ENCODE assay signal across 25 mouse cellular contexts in genomic region chr3:37377926-37378325, GRCm38 (mm10). TPM values are rescaled to one million over a fixed set of nuclear protein-coding genes. Genes with fewer than 3 reads are reported as not detected.
A peak's percentile ranks its signal among the peaks of the same experiment; 100 is the strongest.
DNase-seq lines count a peak whose midpoint lies in the region; ATAC-seq and TF ChIP-seq lines count a peak whose summit lies in the region.
"Had no signal": no experiment of that assay in that cellular context is flagged by ENCODE, and none has a peak within 500 bp of the region (broad histone marks: within the 10 kb centered on the region; RNA-seq: fewer than 3 reads in every experiment).

No protein-coding gene starts in this region.

- H3K36me3 ChIP-seq in heart, embryonic 11.5 days (ENCODE audit: control insufficient read depth, insufficient read depth, low read length): no peaks in the 10 kb centered on the region
- H3K36me3 ChIP-seq in limb, embryonic 14.5 days (ENCODE audit: control insufficient read depth, insufficient read depth, low read length): no peaks in the 10 kb centered on the region
- no peaks in the 10 kb centered on the region for H3K36me3 ChIP-seq in limb, embryonic 10.5 days
- H3K36me3 ChIP-seq in neural tube, embryonic 14.5 days (ENCODE audit: control insufficient read depth, insufficient read depth, low read length): no peaks in the 10 kb centered on the region
- no peaks in the 10 kb centered on the region for H3K36me3 ChIP-seq in neural tube, embryonic 15.5 days
- no peaks in the 10 kb centered on the region for H3K36me3 ChIP-seq in embryonic facial prominence, embryonic 15.5 days
- H3K36me3 ChIP-seq in thymus, adult 2 months (ENCODE audit: control insufficient read depth, insufficient read depth, low read length): no peaks in the 10 kb centered on the region
- H3K36me3 ChIP-seq: forebrain, embryonic 10.5 days; heart, embryonic 15.5 days; intestine, embryonic 15.5 days; liver, embryonic 12.5 days; midbrain, embryonic 12.5 days had no signal

- no peak overlapping the region for H3K9ac ChIP-seq in heart, embryonic 11.5 days (ENCODE audit: low read depth, low read length)
- H3K9ac ChIP-seq in limb, embryonic 14.5 days (ENCODE audit: low read depth, low read length, severe bottlenecking): no peak overlapping the region
- H3K9ac ChIP-seq in neural tube, embryonic 14.5 days (replicated peaks; ENCODE audit: low read depth, low read length): no peak overlapping the region
- no peak overlapping the region for H3K9ac ChIP-seq in neural tube, embryonic 15.5 days (replicated peaks)
- no peak overlapping the region for H3K9ac ChIP-seq in embryonic facial prominence, embryonic 15.5 days
- H3K9ac ChIP-seq: heart, embryonic 15.5 days; hindbrain, embryonic 14.5 days; intestine, embryonic 15.5 days; liver, embryonic 12.5 days; midbrain, embryonic 12.5 days had no signal

- no peak for ATAC-seq in heart, embryonic 11.5 days (replicated peaks; ENCODE audit: insufficient number of reproducible peaks, low FRiP score, low TSS enrichment)
- no peak for ATAC-seq in limb, embryonic 14.5 days (ENCODE audit: low FRiP score, low read depth)
- ATAC-seq in neural tube, embryonic 14.5 days (ENCODE audit: low read depth): peak; percentile 44; the same call in 1 of the 2 replicates
- ATAC-seq in neural tube, embryonic 15.5 days (ENCODE audit: low FRiP score): no peak
- no peak for ATAC-seq in embryonic facial prominence, embryonic 15.5 days (ENCODE audit: insufficient number of reproducible peaks, low FRiP score, low TSS enrichment, low read depth)
- ATAC-seq: forebrain, embryonic 16.5 days; intestine, embryonic 15.5 days; liver, embryonic 12.5 days had no signal

- TF ChIP-seq POLR2A in limb, embryonic 14.5 days (IDR thresholded peaks at IDR 0.05; ENCODE audit: borderline replicate concordance, extremely low read depth, insufficient read depth, insufficient read length): no peak
- no peak for TF ChIP-seq POLR2A in thymus, adult 2 months (IDR thresholded peaks at IDR 0.05; ENCODE audit: control insufficient read depth, extremely low read depth, insufficient read depth, low read length, poor library complexity)

- no peak for TF ChIP-seq CTCF in thymus, adult 2 months (IDR thresholded peaks at IDR 0.05; ENCODE audit: borderline replicate concordance, control insufficient read depth, extremely low read depth, insufficient read depth, low read length, poor library complexity)

- WGBS in heart, embryonic 11.5 days (ENCODE audit: insufficient replicate concordance): 79% methylated on average over 6 of the region's 6 CpGs
- WGBS in limb, embryonic 14.5 days: 71% methylated on average over 6 of the region's 6 CpGs
- 73% methylated on average over 6 of the region's 6 CpGs for WGBS in limb, embryonic 10.5 days
- WGBS in neural tube, embryonic 14.5 days: 49% methylated on average over 6 of the region's 6 CpGs
- WGBS in neural tube, embryonic 15.5 days: 48% methylated on average over 6 of the region's 6 CpGs
- 66% methylated on average over 6 of the region's 6 CpGs for WGBS in embryonic facial prominence, embryonic 15.5 days
- 96% methylated on average over 6 of the region's 6 CpGs for WGBS in thymus, adult 2 months

- H3K27ac ChIP-seq in heart, embryonic 11.5 days (ENCODE audit: low read depth, low read length): no peak overlapping the region
- H3K27ac ChIP-seq in limb, embryonic 14.5 days (replicated peaks; ENCODE audit: low read depth, low read length): 0 out of 2 replicates have a peak overlapping the region, but pooled peaks have one; percentile 38
- no peak overlapping the region for H3K27ac ChIP-seq in limb, embryonic 10.5 days
- H3K27ac ChIP-seq in neural tube, embryonic 14.5 days (ENCODE audit: low read depth, low read length): no peak overlapping the region
- H3K27ac ChIP-seq in neural tube, embryonic 15.5 days (replicated peaks): no peak overlapping the region
- peak overlapping the region; percentile 29; the same call in 1 of the 2 replicates for H3K27ac ChIP-seq in embryonic facial prominence, embryonic 15.5 days (replicated peaks)
- no peak overlapping the region for H3K27ac ChIP-seq in thymus, adult 2 months (ENCODE audit: control insufficient read depth, insufficient read depth, low read length)
- H3K27ac ChIP-seq: forebrain, embryonic 10.5 days; heart, embryonic 15.5 days; hindbrain, embryonic 14.5 days; intestine, embryonic 15.5 days; layer of hippocampus, adult 2 months; liver, embryonic 12.5 days; midbrain, embryonic 12.5 days had no signal

- H3K27me3 ChIP-seq in heart, embryonic 11.5 days (ENCODE audit: control insufficient read depth, insufficient read depth, low read length): no peaks in the 10 kb centered on the region
- H3K27me3 ChIP-seq in limb, embryonic 14.5 days (ENCODE audit: control insufficient read depth, insufficient read depth, low read length): no peaks in the 10 kb centered on the region
- H3K27me3 ChIP-seq in limb, embryonic 10.5 days (ENCODE audit: low read depth, poor library complexity, severe bottlenecking): no peaks in the 10 kb centered on the region
- H3K27me3 ChIP-seq in neural tube, embryonic 14.5 days (ENCODE audit: control insufficient read depth, insufficient read depth, low read length): no peaks in the 10 kb centered on the region
- no peaks in the 10 kb centered on the region for H3K27me3 ChIP-seq in neural tube, embryonic 15.5 days (replicated peaks)
- H3K27me3 ChIP-seq in embryonic facial prominence, embryonic 15.5 days: no peaks in the 10 kb centered on the region
- H3K27me3 ChIP-seq in thymus, adult 2 months (ENCODE audit: control insufficient read depth, insufficient read depth, low read length): no peaks in the 10 kb centered on the region
- H3K27me3 ChIP-seq: heart, embryonic 15.5 days; intestine, embryonic 15.5 days; liver, embryonic 12.5 days; midbrain, embryonic 12.5 days had no signal

- no peak overlapping the region for H3K4me2 ChIP-seq in heart, embryonic 11.5 days
- H3K4me2 ChIP-seq in limb, embryonic 14.5 days (replicated peaks; ENCODE audit: low read depth, low read length, severe bottlenecking): no peak overlapping the region
- no peak overlapping the region for H3K4me2 ChIP-seq in neural tube, embryonic 14.5 days (ENCODE audit: low read depth, low read length)
- H3K4me2 ChIP-seq in neural tube, embryonic 15.5 days: no peak overlapping the region
- H3K4me2 ChIP-seq in embryonic facial prominence, embryonic 15.5 days (replicated peaks): no peak overlapping the region
- H3K4me2 ChIP-seq: heart, embryonic 15.5 days; hindbrain, embryonic 14.5 days; intestine, embryonic 15.5 days; liver, embryonic 12.5 days; midbrain, embryonic 12.5 days had no signal

- no peak overlapping the region for H3K4me3 ChIP-seq in heart, embryonic 11.5 days (ENCODE audit: low read depth, low read length)
- H3K4me3 ChIP-seq in limb, embryonic 14.5 days (replicated peaks; ENCODE audit: low read length): no peak overlapping the region
- H3K4me3 ChIP-seq in limb, embryonic 10.5 days: no peak overlapping the region
- H3K4me3 ChIP-seq in neural tube, embryonic 14.5 days (ENCODE audit: low read depth, low read length): no peak overlapping the region
- H3K4me3 ChIP-seq in neural tube, embryonic 15.5 days (replicated peaks): no peak overlapping the region
- H3K4me3 ChIP-seq in embryonic facial prominence, embryonic 15.5 days (replicated peaks): no peak overlapping the region
- no peak overlapping the region for H3K4me3 ChIP-seq in thymus, adult 2 months (ENCODE audit: control insufficient read depth, insufficient read depth, low read length)
- H3K4me3 ChIP-seq: forebrain, embryonic 10.5 days; heart, embryonic 15.5 days; intestine, embryonic 15.5 days; layer of hippocampus, adult 2 months; liver, embryonic 12.5 days; midbrain, embryonic 12.5 days had no signal

- H3K9me3 ChIP-seq in heart, embryonic 11.5 days (replicated peaks; ENCODE audit: control insufficient read depth, low read length): no peaks in the 10 kb centered on the region
- no peaks in the 10 kb centered on the region for H3K9me3 ChIP-seq in limb, embryonic 14.5 days (ENCODE audit: control insufficient read depth, low read length)
- no peaks in the 10 kb centered on the region for H3K9me3 ChIP-seq in limb, embryonic 10.5 days (replicated peaks)
- no peaks in the 10 kb centered on the region for H3K9me3 ChIP-seq in neural tube, embryonic 14.5 days (ENCODE audit: control insufficient read depth, low read length)
- H3K9me3 ChIP-seq in neural tube, embryonic 15.5 days (replicated peaks): no peaks in the 10 kb centered on the region
- H3K9me3 ChIP-seq in embryonic facial prominence, embryonic 15.5 days (replicated peaks): no peaks in the 10 kb centered on the region
- H3K9me3 ChIP-seq: forebrain, embryonic 10.5 days; heart, embryonic 15.5 days; intestine, embryonic 15.5 days; liver, embryonic 12.5 days; midbrain, embryonic 12.5 days had no signal

- peaks cover under 1% of the 10 kb centered on the region; the same call in 1 of the 2 replicates for H3K4me1 ChIP-seq in heart, embryonic 11.5 days (ENCODE audit: control insufficient read depth, insufficient read depth, low read length)
- H3K4me1 ChIP-seq in limb, embryonic 14.5 days (ENCODE audit: control insufficient read depth, insufficient read depth, low read length): peaks cover 50% of the 10 kb centered on the region
- H3K4me1 ChIP-seq in limb, embryonic 10.5 days: peaks cover 33% of the 10 kb centered on the region
- H3K4me1 ChIP-seq in neural tube, embryonic 14.5 days (ENCODE audit: control insufficient read depth, insufficient read depth, low read length): no peaks in the 10 kb centered on the region
- H3K4me1 ChIP-seq in neural tube, embryonic 15.5 days: no peaks in the 10 kb centered on the region
- H3K4me1 ChIP-seq in embryonic facial prominence, embryonic 15.5 days: peaks cover 38% of the 10 kb centered on the region
- no peaks in the 10 kb centered on the region for H3K4me1 ChIP-seq in thymus, adult 2 months (replicated peaks; ENCODE audit: control insufficient read depth, insufficient read depth, low read length)
- H3K4me1 ChIP-seq: liver, embryonic 12.5 days; midbrain, embryonic 12.5 days had no signal

- DNase-seq in heart, adult 11 months: peak; percentile 78
- no peak for DNase-seq in limb, embryonic 14.5 days (ENCODE audit: low spot score)
- DNase-seq in limb, embryonic 10.5 days (ENCODE audit: low spot score): no peak
- no peak for DNase-seq in thymus, adult 2 months
- DNase-seq: cerebellum, adult 11-12 months; cerebellum, postnatal 10 days; gastrocnemius, postnatal 36 days; heart, postnatal 36 days; retina, postnatal 1 day; right cerebral cortex, postnatal 25 days; spleen, adult 18-20 months; thymus, adult 18-20 months; thymus, postnatal 4 days had no signal

RNA-seq across cellular contexts. Expression of gene Fgf2, which starts 29.8 kb away (rescaled TPM):
- 1.4 and 1.5 TPM in 2 replicates for polyA plus RNA-seq in heart, embryonic 11.5 days (2014; fragmentation: Nextera tagmentation; extraction: Ambion mirVana)
- polyA plus RNA-seq in limb, embryonic 14.5 days (2012; rRNA removed): 12.7 and 12.9 TPM in 2 replicates
- polyA plus RNA-seq in limb, embryonic 14.5 days (2014; fragmentation: Nextera tagmentation; extraction: Ambion mirVana): 10.5 and 10.8 TPM in 2 replicates
- 0.64 and 0.98 TPM in 2 replicates for polyA plus RNA-seq in limb, embryonic 10.5 days (2016; fragmentation: Nextera tagmentation; extraction: Ambion mirVana)
- 0.74 and 1.8 TPM in 2 replicates for polyA plus RNA-seq in neural tube, embryonic 14.5 days (2014; fragmentation: Nextera tagmentation; extraction: Ambion mirVana)
- polyA plus RNA-seq in neural tube, embryonic 15.5 days (2015; fragmentation: Nextera tagmentation; extraction: Ambion mirVana): 0.63 and 1.1 TPM in 2 replicates
- 4.8 and 5.4 TPM in 2 replicates for polyA plus RNA-seq in embryonic facial prominence, embryonic 15.5 days (2015; fragmentation: Nextera tagmentation; extraction: Ambion mirVana)
- polyA plus RNA-seq in thymus, adult 2 months (2012; rRNA removed): 0.45 and 0.66 TPM in 2 replicates

RNA-seq across cellular contexts. Expression of gene Spata5, which starts 41.8 kb away (rescaled TPM):
- 27.8 TPM in 2 replicates for polyA plus RNA-seq in heart, embryonic 11.5 days (2014; fragmentation: Nextera tagmentation; extraction: Ambion mirVana)
- polyA plus RNA-seq in limb, embryonic 14.5 days (2012; rRNA removed): 5.7 and 9.6 TPM in 2 replicates
- polyA plus RNA-seq in limb, embryonic 14.5 days (2014; fragmentation: Nextera tagmentation; extraction: Ambion mirVana): 39.9 and 40.2 TPM in 2 replicates
- polyA plus RNA-seq in limb, embryonic 10.5 days (2016; fragmentation: Nextera tagmentation; extraction: Ambion mirVana): 52.7 and 53.3 TPM in 2 replicates
- 30.8 and 32.4 TPM in 2 replicates for polyA plus RNA-seq in neural tube, embryonic 14.5 days (2014; fragmentation: Nextera tagmentation; extraction: Ambion mirVana)
- 29.5 and 31.7 TPM in 2 replicates for polyA plus RNA-seq in neural tube, embryonic 15.5 days (2015; fragmentation: Nextera tagmentation; extraction: Ambion mirVana)
- 34.7 and 38.9 TPM in 2 replicates for polyA plus RNA-seq in embryonic facial prominence, embryonic 15.5 days (2015; fragmentation: Nextera tagmentation; extraction: Ambion mirVana)
- 2.0 and 3.2 TPM in 2 replicates for polyA plus RNA-seq in thymus, adult 2 months (2012; rRNA removed)

RNA-seq across cellular contexts. Expression of gene Nudt6, which starts 42.1 kb away (rescaled TPM):
- 8.2 and 13.2 TPM in 2 replicates for polyA plus RNA-seq in heart, embryonic 11.5 days (2014; fragmentation: Nextera tagmentation; extraction: Ambion mirVana)
- 7.2 and 8.9 TPM in 2 replicates for polyA plus RNA-seq in limb, embryonic 14.5 days (2012; rRNA removed)
- 5.0 and 5.9 TPM in 2 replicates for polyA plus RNA-seq in limb, embryonic 14.5 days (2014; fragmentation: Nextera tagmentation; extraction: Ambion mirVana)
- polyA plus RNA-seq in limb, embryonic 10.5 days (2016; fragmentation: Nextera tagmentation; extraction: Ambion mirVana): 3.9 and 4.7 TPM in 2 replicates
- 8.4 and 8.6 TPM in 2 replicates for polyA plus RNA-seq in neural tube, embryonic 14.5 days (2014; fragmentation: Nextera tagmentation; extraction: Ambion mirVana)
- polyA plus RNA-seq in neural tube, embryonic 15.5 days (2015; fragmentation: Nextera tagmentation; extraction: Ambion mirVana): 9.3 and 10.5 TPM in 2 replicates
- 4.9 and 6.2 TPM in 2 replicates for polyA plus RNA-seq in embryonic facial prominence, embryonic 15.5 days (2015; fragmentation: Nextera tagmentation; extraction: Ambion mirVana)
- 16.8 and 18.7 TPM in 2 replicates for polyA plus RNA-seq in thymus, adult 2 months (2012; rRNA removed)

Comparison
In these comparisons a context has a peak if more than half of its experiments do, and no peak if none do; other contexts are left out.
1. H3K27ac ChIP-seq: peak in limb, embryonic 14.5 days (single experiment) and embryonic facial prominence, embryonic 15.5 days (single experiment); none in heart, embryonic 11.5 days (single experiment), limb, embryonic 10.5 days (single experiment), neural tube, embryonic 14.5 days (single experiment), neural tube, embryonic 15.5 days (single experiment) and thymus, adult 2 months (single experiment).